Mouse (Mus musculus): Measurements from ENCODE around the gene Zfp169.

- no peak for TF ChIP-seq POLR2A (IDR thresholded peaks at IDR 0.05; ENCODE audit: borderline replicate concordance, insufficient read depth, low read length)
- TF ChIP-seq CTCF (IDR thresholded peaks at IDR 0.05; ENCODE audit: borderline replicate concordance, insufficient read depth, low read depth, low read length), result no peak
Observed at GRCm38 (mm10) chr13:48540488-48540887, 27.2 kb upstream of the Zfp169 start.
